Mouse (Mus musculus): Measurements from ENCODE around the gene Map4k4. TPM values are rescaled to one million over a fixed set of nuclear protein-coding genes. Genes with fewer than 3 reads are reported as not detected.
A peak's percentile ranks its signal among the peaks of the same experiment; 100 is the strongest.

Map4k4 gene
- polyA plus RNA-seq, 1 experiment from 2014 or later, result 2.2 TPM

DNA sequence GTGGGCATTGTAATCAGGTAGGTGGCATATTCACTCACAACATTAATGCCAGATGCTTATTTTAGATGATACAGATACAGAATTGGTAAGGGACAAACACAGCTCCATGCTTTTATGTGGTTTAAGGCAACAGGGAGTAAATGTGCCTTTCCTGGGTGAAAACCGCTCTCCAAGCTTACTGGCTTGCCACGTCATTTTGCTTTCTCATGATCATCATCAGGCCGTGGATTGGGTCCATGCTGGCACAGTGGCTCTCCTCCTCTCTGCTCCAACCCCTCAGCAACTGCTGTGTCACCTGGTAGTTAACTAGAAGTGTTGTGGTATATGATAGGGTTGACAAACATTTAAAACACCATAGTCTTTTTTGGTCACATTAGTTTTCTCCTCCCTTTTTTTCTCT, 21.3 kb downstream of the Map4k4 start:
- Histone ChIP-seq H3K4me1 (ENCODE audit: control insufficient read depth, low read depth, low read length) (peaks cover 16% of the 10 kb centered on the region), H3K4me3 (ENCODE audit: low read depth, low read length) (no peak overlapping the region), H3K4me2 (ENCODE audit: low read depth, low read length) (no peak overlapping the region), H3K36me3 (ENCODE audit: control insufficient read depth, insufficient read depth) (no peaks in the 10 kb centered on the region), H3K9ac (ENCODE audit: low read depth, low read length) (no peak overlapping the region), H3K9me3 (replicated peaks; ENCODE audit: control insufficient read depth, low read length) (no peaks in the 10 kb centered on the region), H3K27me3 (ENCODE audit: control insufficient read depth, insufficient read depth, low read depth, low read length) (no peaks in the 10 kb centered on the region), H3K27ac (ENCODE audit: low read length) (no peak overlapping the region)
- WGBS (ENCODE audit: insufficient replicate concordance), result 46% methylated on average over 3 of the region's 3 CpGs
- ATAC-seq (ENCODE audit: low read depth), result no peak

- Histone ChIP-seq H3K27ac (ENCODE audit: low read length) (peak overlapping the region; percentile 31; the same call in 1 of the 2 replicates), H3K36me3 (ENCODE audit: control insufficient read depth, insufficient read depth) (no peaks in the 10 kb centered on the region), H3K9ac (ENCODE audit: low read depth, low read length) (no peak overlapping the region), H3K4me3 (ENCODE audit: low read depth, low read length) (no peak overlapping the region), H3K4me2 (ENCODE audit: low read depth, low read length) (peak overlapping the region; percentile 3; the same call in 1 of the 2 replicates), H3K4me1 (ENCODE audit: control insufficient read depth, low read depth, low read length) (peaks cover 16% of the 10 kb centered on the region), H3K27me3 (ENCODE audit: control insufficient read depth, insufficient read depth, low read depth, low read length) (no peaks in the 10 kb centered on the region), H3K9me3 (replicated peaks; ENCODE audit: control insufficient read depth, low read length) (no peaks in the 10 kb centered on the region)
- ATAC-seq (ENCODE audit: low read depth), result no peak
- whole genome bisulfite sequencing (ENCODE audit: insufficient replicate concordance), result 12% methylated on average over 8 of the region's 8 CpGs
Observed at GRCm38 (mm10) chr1:39922714-39923113, 22.0 kb downstream of the Map4k4 start.

DNA sequence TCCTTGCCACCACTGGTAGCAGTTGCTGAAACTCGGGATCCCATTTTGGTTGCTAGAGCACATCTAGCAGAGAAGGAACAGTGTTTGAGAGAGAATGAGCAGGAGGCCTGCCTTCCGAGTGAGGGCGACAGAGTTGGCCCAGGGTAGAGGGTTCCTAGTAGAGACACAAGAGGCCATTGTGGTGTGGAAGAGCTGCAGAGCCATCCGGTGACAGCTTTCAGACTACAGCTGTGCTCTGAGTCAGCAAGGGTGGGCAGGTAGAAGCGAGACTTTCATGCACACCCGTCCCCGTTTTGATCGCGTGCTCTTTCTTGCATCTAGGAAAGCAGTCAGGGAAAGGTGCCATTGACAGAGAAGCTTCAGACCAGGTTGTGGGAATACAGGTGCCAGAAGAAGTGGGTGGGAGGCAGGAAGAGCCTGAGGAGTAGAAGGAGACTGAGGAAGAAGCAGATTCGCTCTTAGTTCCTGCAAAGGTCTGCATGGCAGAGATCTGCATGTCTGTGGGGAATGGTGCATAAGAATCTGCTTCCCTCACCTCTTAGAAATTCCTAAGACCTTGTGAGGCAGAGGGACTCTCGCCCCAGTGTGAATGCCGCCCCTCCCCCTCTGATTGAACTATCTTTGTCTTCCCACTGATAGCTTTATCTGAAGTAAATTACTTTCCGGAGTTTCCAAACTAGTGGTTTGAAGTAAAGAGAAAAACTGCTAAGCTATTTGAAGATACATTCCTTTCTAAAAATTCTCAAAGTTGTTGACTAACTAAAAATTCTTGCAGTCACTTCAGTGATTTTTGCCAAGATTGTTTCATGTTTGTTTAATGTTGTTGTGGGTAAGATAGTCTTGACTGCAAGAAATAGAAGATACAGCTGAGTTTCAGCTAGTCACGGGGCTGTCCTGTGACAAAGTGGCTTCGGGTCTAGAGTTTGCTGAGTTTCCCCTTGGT, 23.0 kb downstream of the Map4k4 start:
- 12% methylated on average over 15 of the region's 15 CpGs for WGBS (ENCODE audit: insufficient replicate concordance)
- Histone ChIP-seq H3K27me3 (ENCODE audit: control insufficient read depth, insufficient read depth, low read depth, low read length) (no peaks in the 10 kb centered on the region), H3K9ac (ENCODE audit: low read depth, low read length) (no peak overlapping the region), H3K4me1 (ENCODE audit: control insufficient read depth, low read depth, low read length) (peaks cover 16% of the 10 kb centered on the region), H3K9me3 (replicated peaks; ENCODE audit: control insufficient read depth, low read length) (no peaks in the 10 kb centered on the region), H3K4me2 (ENCODE audit: low read depth, low read length) (peak overlapping the region; percentile 3; the same call in 1 of the 2 replicates), H3K4me3 (ENCODE audit: low read depth, low read length) (no peak overlapping the region), H3K27ac (ENCODE audit: low read length) (no peak overlapping the region), H3K36me3 (ENCODE audit: control insufficient read depth, insufficient read depth) (no peaks in the 10 kb centered on the region)
- no peak for ATAC-seq (ENCODE audit: low read depth)

DNA sequence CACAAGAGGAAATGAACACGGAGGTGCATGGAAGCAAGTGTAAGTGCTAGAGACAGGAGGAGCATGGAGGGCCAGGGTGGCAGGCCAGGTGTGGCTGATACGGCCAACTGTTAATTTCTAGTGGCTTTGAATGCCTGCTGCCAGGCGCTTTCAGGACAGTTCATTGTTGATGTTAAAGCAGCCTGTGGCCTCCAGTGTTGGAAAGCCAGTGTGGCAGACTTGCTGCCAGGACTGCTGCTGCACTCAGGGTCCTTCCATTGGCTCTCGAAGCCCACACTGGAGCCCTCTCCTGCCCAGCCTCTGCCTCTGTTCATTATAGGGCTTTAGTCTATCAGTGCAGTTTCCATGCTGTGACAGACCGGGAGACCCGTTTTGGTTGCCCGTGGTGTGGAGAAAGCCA, 30.3 kb downstream of the Map4k4 start:
- Histone ChIP-seq H3K9me3 (replicated peaks; ENCODE audit: control insufficient read depth, low read length) (no peaks in the 10 kb centered on the region), H3K4me2 (ENCODE audit: low read depth, low read length) (no peak overlapping the region), H3K27ac (ENCODE audit: low read length) (no peak overlapping the region), H3K4me1 (ENCODE audit: control insufficient read depth, low read depth, low read length) (peaks cover 7% of the 10 kb centered on the region), H3K27me3 (ENCODE audit: control insufficient read depth, insufficient read depth, low read depth, low read length) (no peaks in the 10 kb centered on the region), H3K36me3 (ENCODE audit: control insufficient read depth, insufficient read depth) (no peaks in the 10 kb centered on the region), H3K4me3 (ENCODE audit: low read depth, low read length) (no peak overlapping the region), H3K9ac (ENCODE audit: low read depth, low read length) (no peak overlapping the region)
- no peak for ATAC-seq (ENCODE audit: low read depth)
- 63% methylated on average over 7 of the region's 7 CpGs for WGBS (ENCODE audit: insufficient replicate concordance)

- no peak overlapping the region for H3K4me2 ChIP-seq (ENCODE audit: low read depth, low read length)
- no peak for ATAC-seq (ENCODE audit: low read depth)
- peaks cover 14% of the 10 kb centered on the region for H3K4me1 ChIP-seq (ENCODE audit: control insufficient read depth, low read depth, low read length)
- H3K27me3 ChIP-seq (ENCODE audit: control insufficient read depth, insufficient read depth, low read depth, low read length), result no peaks in the 10 kb centered on the region
- H3K4me3 ChIP-seq (ENCODE audit: low read depth, low read length), result no peak overlapping the region
- no peak overlapping the region for H3K9ac ChIP-seq (ENCODE audit: low read depth, low read length)
- no peaks in the 10 kb centered on the region for H3K9me3 ChIP-seq (replicated peaks; ENCODE audit: control insufficient read depth, low read length)
- 44% methylated on average over 9 of the region's 9 CpGs for WGBS (ENCODE audit: insufficient replicate concordance)
- H3K27ac ChIP-seq (ENCODE audit: low read length), result no peak overlapping the region
- H3K36me3 ChIP-seq (ENCODE audit: control insufficient read depth, insufficient read depth), result no peaks in the 10 kb centered on the region
Observed at GRCm38 (mm10) chr1:39932216-39932739, 31.6 kb downstream of the Map4k4 start.

- no peaks in the 10 kb centered on the region for H3K36me3 ChIP-seq (ENCODE audit: control insufficient read depth, insufficient read depth)
- no peak overlapping the region for H3K27ac ChIP-seq (ENCODE audit: low read length)
- H3K4me3 ChIP-seq (ENCODE audit: low read depth, low read length), result no peak overlapping the region
- H3K4me2 ChIP-seq (ENCODE audit: low read depth, low read length), result no peak overlapping the region
- H3K9me3 ChIP-seq (replicated peaks; ENCODE audit: control insufficient read depth, low read length), result no peaks in the 10 kb centered on the region
- H3K9ac ChIP-seq (ENCODE audit: low read depth, low read length), result no peak overlapping the region
- WGBS (ENCODE audit: insufficient replicate concordance), result 51% methylated on average over 10 of the region's 10 CpGs
- H3K4me1 ChIP-seq (ENCODE audit: control insufficient read depth, low read depth, low read length), result peaks cover 19% of the 10 kb centered on the region
- no peaks in the 10 kb centered on the region for H3K27me3 ChIP-seq (ENCODE audit: control insufficient read depth, insufficient read depth, low read depth, low read length)
- no peak for ATAC-seq (ENCODE audit: low read depth)
Observed at GRCm38 (mm10) chr1:39932922-39933321, 32.2 kb downstream of the Map4k4 start.

DNA sequence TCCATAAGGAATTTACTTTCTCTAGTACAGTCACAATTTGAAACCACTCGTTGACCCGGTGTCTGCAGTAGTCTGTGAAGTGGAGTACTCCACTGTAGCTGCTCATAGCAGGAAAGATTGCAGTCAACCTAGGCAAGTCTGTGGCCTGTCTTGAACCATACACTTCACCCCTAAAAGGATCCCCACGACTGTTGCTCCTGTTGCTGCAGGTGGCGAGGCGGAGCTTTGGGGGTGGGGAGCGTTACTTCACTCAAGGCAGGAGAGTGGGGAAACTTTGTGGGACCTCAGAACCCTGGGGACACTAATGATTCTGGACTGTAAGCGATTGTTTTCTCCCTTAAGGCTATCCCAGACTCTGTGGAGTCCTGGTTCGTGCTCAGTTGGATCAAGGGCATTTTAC, 34.2 kb downstream of the Map4k4 start:
- Histone ChIP-seq H3K27me3 (ENCODE audit: control insufficient read depth, insufficient read depth, low read depth, low read length) (no peaks in the 10 kb centered on the region), H3K36me3 (ENCODE audit: control insufficient read depth, insufficient read depth) (no peaks in the 10 kb centered on the region), H3K4me2 (ENCODE audit: low read depth, low read length) (no peak overlapping the region), H3K27ac (ENCODE audit: low read length) (no peak overlapping the region), H3K4me3 (ENCODE audit: low read depth, low read length) (no peak overlapping the region), H3K4me1 (ENCODE audit: control insufficient read depth, low read depth, low read length) (peaks cover 29% of the 10 kb centered on the region), H3K9me3 (replicated peaks; ENCODE audit: control insufficient read depth, low read length) (no peaks in the 10 kb centered on the region), H3K9ac (ENCODE audit: low read depth, low read length) (no peak overlapping the region)
- ATAC-seq (ENCODE audit: low read depth), result no peak
- WGBS (ENCODE audit: insufficient replicate concordance), result 58% methylated on average over 8 of the region's 8 CpGs

DNA sequence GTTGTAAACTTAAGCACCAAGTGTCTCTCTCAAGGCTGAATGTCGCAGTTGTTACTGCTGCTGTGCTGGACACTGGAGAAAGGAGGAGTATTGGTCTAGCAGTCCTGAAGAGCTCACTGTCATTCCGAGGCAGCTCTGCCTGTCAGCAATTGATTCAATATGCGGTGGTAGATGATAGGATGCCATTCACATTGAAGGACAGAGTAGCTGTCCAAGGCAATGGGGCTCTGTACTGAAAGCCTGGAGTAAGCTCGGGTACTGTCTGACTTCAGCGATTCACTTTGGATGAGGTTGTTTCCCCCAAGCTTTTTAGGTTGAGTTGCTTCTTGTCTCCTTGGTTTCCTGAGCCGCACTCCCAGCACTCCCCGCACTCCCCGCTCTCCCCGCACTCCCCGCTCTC, 34.9 kb downstream of the Map4k4 start:
- ATAC-seq (ENCODE audit: low read depth), result no peak
- Histone ChIP-seq H3K36me3 (ENCODE audit: control insufficient read depth, insufficient read depth) (no peaks in the 10 kb centered on the region), H3K9ac (ENCODE audit: low read depth, low read length) (no peak overlapping the region), H3K27ac (ENCODE audit: low read length) (no peak overlapping the region), H3K9me3 (replicated peaks; ENCODE audit: control insufficient read depth, low read length) (no peaks in the 10 kb centered on the region), H3K4me1 (ENCODE audit: control insufficient read depth, low read depth, low read length) (peaks cover 29% of the 10 kb centered on the region), H3K4me2 (ENCODE audit: low read depth, low read length) (peak overlapping the region; percentile 54), H3K27me3 (ENCODE audit: control insufficient read depth, insufficient read depth, low read depth, low read length) (no peaks in the 10 kb centered on the region), H3K4me3 (ENCODE audit: low read depth, low read length) (peak overlapping the region; percentile 66)
- WGBS (ENCODE audit: insufficient replicate concordance), result 6% methylated on average over 9 of the region's 10 CpGs

- H3K4me2 ChIP-seq (ENCODE audit: low read depth, low read length), result peak overlapping the region; percentile 54
- no peaks in the 10 kb centered on the region for H3K36me3 ChIP-seq (ENCODE audit: control insufficient read depth, insufficient read depth)
- H3K9ac ChIP-seq (ENCODE audit: low read depth, low read length), result peak overlapping the region; percentile 56
- no peaks in the 10 kb centered on the region for H3K27me3 ChIP-seq (ENCODE audit: control insufficient read depth, insufficient read depth, low read depth, low read length)
- H3K4me3 ChIP-seq (ENCODE audit: low read depth, low read length), result peak overlapping the region; percentile 66
- H3K27ac ChIP-seq (ENCODE audit: low read length), result peak overlapping the region; percentile 13
- under 1% methylated on average over 13 of the region's 13 CpGs for WGBS (ENCODE audit: insufficient replicate concordance)
- no peaks in the 10 kb centered on the region for H3K9me3 ChIP-seq (replicated peaks; ENCODE audit: control insufficient read depth, low read length)
- H3K4me1 ChIP-seq (ENCODE audit: control insufficient read depth, low read depth, low read length), result peaks cover 29% of the 10 kb centered on the region
- ATAC-seq (ENCODE audit: low read depth), result peak; percentile 90
Observed at GRCm38 (mm10) chr1:39936332-39936802, 35.7 kb downstream of the Map4k4 start.
